20 mouse cellular contexts compared by ENCODE assay signal in the genomic region with DNA sequence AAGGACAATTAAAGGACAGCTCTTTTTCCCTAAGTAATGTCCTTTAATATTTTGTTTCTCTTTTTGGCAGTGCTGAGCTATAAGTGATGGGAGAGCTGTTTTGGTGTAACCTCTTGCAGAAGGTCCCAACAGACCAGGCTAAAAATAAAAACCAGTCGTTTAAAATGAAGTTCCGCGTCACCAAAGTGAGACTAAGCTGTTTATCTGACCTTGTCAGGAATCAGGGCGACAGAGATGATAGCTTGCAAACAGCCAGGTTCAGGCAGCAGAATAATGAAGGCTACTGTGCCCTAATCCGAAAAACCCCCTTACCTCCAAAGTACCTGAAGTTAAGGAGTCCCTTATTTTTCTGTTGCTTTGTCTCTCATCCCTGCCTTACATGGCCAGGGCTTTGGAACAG. TPM values are rescaled to one million over a fixed set of nuclear protein-coding genes. Genes with fewer than 3 reads are reported as not detected.
DNase-seq lines count a peak whose midpoint lies in the region; ATAC-seq and TF ChIP-seq lines count a peak whose summit lies in the region.
"Had no signal": no experiment of that assay in that cellular context is flagged by ENCODE, and none has a peak within 500 bp of the region (broad histone marks: within the 10 kb centered on the region; RNA-seq: fewer than 3 reads in every experiment).

No protein-coding gene starts in this region.

- no peaks in the 10 kb centered on the region for H3K36me3 ChIP-seq in hindbrain, embryonic 10.5 days
- no peaks in the 10 kb centered on the region for H3K36me3 ChIP-seq in hindbrain, embryonic 12.5 days
- H3K36me3 ChIP-seq in heart, embryonic 16.5 days (ENCODE audit: control insufficient read depth, insufficient read depth): no peaks in the 10 kb centered on the region
- no peaks in the 10 kb centered on the region for H3K36me3 ChIP-seq in liver, postnatal 0 days (replicated peaks; ENCODE audit: insufficient read depth, low read length)
- H3K36me3 ChIP-seq in kidney, embryonic 14.5 days (ENCODE audit: control insufficient read depth, insufficient read depth, low read length): no peaks in the 10 kb centered on the region
- H3K36me3 ChIP-seq: hindbrain, embryonic 13.5 days; limb, embryonic 13.5 days had no signal

- DNase-seq in hindbrain, embryonic 10.5 days (ENCODE audit: low spot score): no peak
- DNase-seq in liver, postnatal 0 days: no peak
- no peak for DNase-seq in cerebellum, postnatal 4 days (ENCODE audit: low spot score in 2 of 2)
- DNase-seq: cerebellum, adult 9-11 months; gastrocnemius, adult 2 months; kidney, postnatal 4 days; thymus, postnatal 36 days had no signal

- H3K4me1 ChIP-seq in hindbrain, embryonic 10.5 days (replicated peaks): peaks cover 13% of the 10 kb centered on the region
- H3K4me1 ChIP-seq in hindbrain, embryonic 12.5 days: peaks cover 4% of the 10 kb centered on the region
- H3K4me1 ChIP-seq in heart, embryonic 16.5 days (ENCODE audit: control insufficient read depth, insufficient read depth, low read length): peaks cover 15% of the 10 kb centered on the region
- peaks cover 17% of the 10 kb centered on the region; the same call in 1 of the 2 replicates for H3K4me1 ChIP-seq in liver, postnatal 0 days (ENCODE audit: insufficient read depth)
- 0 out of 2 replicates have a peak, but pooled peaks cover under 1% of the 10 kb centered on the region for H3K4me1 ChIP-seq in kidney, embryonic 14.5 days (ENCODE audit: control insufficient read depth, insufficient read depth, low read length)

- 0 out of 2 replicates have a peak, but pooled peaks cover 2% of the 10 kb centered on the region for H3K9me3 ChIP-seq in hindbrain, embryonic 10.5 days
- H3K9me3 ChIP-seq in hindbrain, embryonic 12.5 days (replicated peaks): 0 out of 2 replicates have a peak, but pooled peaks cover 5% of the 10 kb centered on the region
- H3K9me3 ChIP-seq in heart, embryonic 16.5 days (replicated peaks; ENCODE audit: control insufficient read depth, low read length): no peaks in the 10 kb centered on the region
- no peaks in the 10 kb centered on the region for H3K9me3 ChIP-seq in liver, postnatal 0 days (ENCODE audit: low read length)
- H3K9me3 ChIP-seq in kidney, embryonic 14.5 days (ENCODE audit: control insufficient read depth, low read length): peaks cover 3% of the 10 kb centered on the region; the same call in 1 of the 2 replicates
- H3K9me3 ChIP-seq: limb, embryonic 13.5 days had no signal

- no peaks in the 10 kb centered on the region for H3K27me3 ChIP-seq in hindbrain, embryonic 10.5 days (ENCODE audit: insufficient read depth, poor library complexity, severe bottlenecking)
- H3K27me3 ChIP-seq in hindbrain, embryonic 12.5 days: no peaks in the 10 kb centered on the region
- no peaks in the 10 kb centered on the region for H3K27me3 ChIP-seq in heart, embryonic 16.5 days (ENCODE audit: control insufficient read depth, insufficient read depth, low read length)
- no peaks in the 10 kb centered on the region for H3K27me3 ChIP-seq in liver, postnatal 0 days (ENCODE audit: insufficient read depth, low read length)
- no peaks in the 10 kb centered on the region for H3K27me3 ChIP-seq in kidney, embryonic 14.5 days (ENCODE audit: control insufficient read depth, insufficient read depth, low read length)
- H3K27me3 ChIP-seq: CH12.LX; forebrain, embryonic 13.5 days; hindbrain, embryonic 13.5 days; limb, embryonic 13.5 days had no signal

- peak overlapping the region; percentile 71 for H3K27ac ChIP-seq in hindbrain, embryonic 10.5 days
- no peak overlapping the region for H3K27ac ChIP-seq in hindbrain, embryonic 12.5 days
- H3K27ac ChIP-seq in heart, embryonic 16.5 days (ENCODE audit: low read length): peak overlapping the region; percentile 66
- peak overlapping the region; percentile 66 for H3K27ac ChIP-seq in liver, postnatal 0 days (ENCODE audit: low read depth)
- no peak overlapping the region for H3K27ac ChIP-seq in kidney, embryonic 14.5 days (ENCODE audit: low read depth, low read length)
- H3K27ac ChIP-seq: forebrain, embryonic 13.5 days; gastrocnemius, adult 2 months; hindbrain, embryonic 13.5 days; left cerebral cortex, adult 2 months; limb, embryonic 13.5 days; macrophage; stomach, postnatal 0 days had no signal

- no peak for ATAC-seq in hindbrain, embryonic 12.5 days (ENCODE audit: low FRiP score)
- peak; percentile 24; the same call in 1 of the 2 replicates for ATAC-seq in common myeloid progenitor, adult 5-6 weeks (replicated peaks; ENCODE audit: low read depth, poor library complexity, severe bottlenecking)
- ATAC-seq in heart, embryonic 16.5 days (replicated peaks; ENCODE audit: extremely low read depth, insufficient read depth, low FRiP score): no peak
- peak; percentile 18; the same call in 1 of the 2 replicates for ATAC-seq in liver, postnatal 0 days
- no peak for ATAC-seq in kidney, embryonic 14.5 days (ENCODE audit: low FRiP score, low TSS enrichment)
- ATAC-seq: intestine, postnatal 0 days had no signal

- peak; percentile 88 for TF ChIP-seq EP300 in liver, postnatal 0 days (IDR thresholded peaks at IDR 0.05; ENCODE audit: low read depth)

- no peak for TF ChIP-seq CTCF in liver, postnatal 0 days (IDR thresholded peaks at IDR 0.05; ENCODE audit: low read depth)

- no peak overlapping the region for H3K4me3 ChIP-seq in hindbrain, embryonic 10.5 days
- no peak overlapping the region for H3K4me3 ChIP-seq in hindbrain, embryonic 12.5 days
- no peak overlapping the region for H3K4me3 ChIP-seq in heart, embryonic 16.5 days (ENCODE audit: low read length)
- no peak overlapping the region for H3K4me3 ChIP-seq in liver, postnatal 0 days (ENCODE audit: low read depth, low read length)
- H3K4me3 ChIP-seq in kidney, embryonic 14.5 days (ENCODE audit: low read length): no peak overlapping the region
- H3K4me3 ChIP-seq: forebrain, embryonic 13.5 days; gastrocnemius, adult 2 months; hindbrain, embryonic 13.5 days; left cerebral cortex, adult 2 months; limb, embryonic 13.5 days; myocyte had no signal

- no peak overlapping the region for H3K4me2 ChIP-seq in hindbrain, embryonic 12.5 days (replicated peaks)
- no peak overlapping the region for H3K4me2 ChIP-seq in heart, embryonic 16.5 days (ENCODE audit: low read depth, low read length)
- H3K4me2 ChIP-seq in liver, postnatal 0 days (ENCODE audit: low read depth, low read length): peak overlapping the region; percentile 30; the same call in 1 of the 2 replicates
- H3K4me2 ChIP-seq in kidney, embryonic 14.5 days (replicated peaks; ENCODE audit: low read depth, low read length): no peak overlapping the region
- H3K4me2 ChIP-seq: forebrain, embryonic 13.5 days; hindbrain, embryonic 13.5 days; limb, embryonic 13.5 days had no signal

- H3K9ac ChIP-seq in hindbrain, embryonic 12.5 days: no peak overlapping the region
- H3K9ac ChIP-seq in heart, embryonic 16.5 days (ENCODE audit: low read length): peak overlapping the region; percentile 39; the same call in 1 of the 2 replicates
- H3K9ac ChIP-seq in liver, postnatal 0 days (replicated peaks): no peak overlapping the region
- H3K9ac ChIP-seq in kidney, embryonic 14.5 days (ENCODE audit: low read depth, low read length): no peak overlapping the region
- H3K9ac ChIP-seq: forebrain, embryonic 13.5 days; hindbrain, embryonic 13.5 days; limb, embryonic 13.5 days had no signal

- WGBS in hindbrain, embryonic 10.5 days: 62% methylated on average over 5 of the region's 5 CpGs
- 64% methylated on average over 5 of the region's 5 CpGs for WGBS in hindbrain, embryonic 12.5 days
- 14% methylated on average over 5 of the region's 5 CpGs for WGBS in heart, embryonic 16.5 days
- WGBS in liver, postnatal 0 days (ENCODE audit: insufficient replicate concordance): 16% methylated on average over 5 of the region's 5 CpGs
- 36% methylated on average over 5 of the region's 5 CpGs for WGBS in kidney, embryonic 14.5 days

RNA-seq across cellular contexts. Expression of a gene that starts 21.2 kb away (rescaled TPM):
- polyA plus RNA-seq in hindbrain, embryonic 10.5 days (2016; fragmentation: Nextera tagmentation; extraction: Ambion mirVana): 29.9 and 37.4 TPM in 2 replicates
- polyA plus RNA-seq in hindbrain, embryonic 12.5 days (2016; fragmentation: Nextera tagmentation; extraction: Ambion mirVana): 61.9 and 66.4 TPM in 2 replicates
- total RNA-seq in common myeloid progenitor, adult 5-6 weeks (2017): 3.4 and 3.6 TPM in 2 replicates
- 36.2 and 38.1 TPM in 2 replicates for polyA plus RNA-seq in heart, embryonic 16.5 days (2015; fragmentation: Nextera tagmentation; extraction: Ambion mirVana)
- 1.7 and 1.9 TPM in 2 replicates for polyA plus RNA-seq in liver, postnatal 0 days (2015; fragmentation: Nextera tagmentation; extraction: Ambion mirVana)
- 15.1 and 16.9 TPM in 2 replicates for polyA plus RNA-seq in kidney, embryonic 14.5 days (2014; fragmentation: Nextera tagmentation; extraction: Ambion mirVana)

Comparison
In these comparisons a context has a peak if more than half of its experiments do, and no peak if none do; other contexts are left out.
1. H3K27ac ChIP-seq: peak in hindbrain, embryonic 10.5 days (single experiment), heart, embryonic 16.5 days (single experiment) and liver, postnatal 0 days (single experiment); none in hindbrain, embryonic 12.5 days (single experiment) and kidney, embryonic 14.5 days (single experiment).
2. ATAC-seq: peak in common myeloid progenitor, adult 5-6 weeks (single experiment) and liver, postnatal 0 days (single experiment); none in hindbrain, embryonic 12.5 days (single experiment), heart, embryonic 16.5 days (single experiment) and kidney, embryonic 14.5 days (single experiment).